Mouse (Mus musculus): ENCODE data around the gene Gm17783.
"Not testable (repeated sequence)": the region's sequence is repeated elsewhere in the genome, so short reads cannot be mapped to it uniquely, and the experiment has no call there.

Gene Gm17783

GRCm38 (mm10) chr16:45531950-45532349 lies at the start of gene Gm17783:
Gene Gm17783, minus strand, starts transcription at chr16:45532050.
- DNase-seq (ENCODE audit: low read depth, low spot score), result no peak

- DNase-seq (ENCODE audit: low read depth, low spot score), result no peak
These were observed 48.0 kb upstream of the Gm17783 start for GRCm38 (mm10) chr16:45579883-45580282.

- DNase-seq (ENCODE audit: low read depth, low spot score), result no peak
These were observed 40.5 kb upstream of the Gm17783 start for GRCm38 (mm10) chr16:45572307-45572706.

- DNase-seq (ENCODE audit: low read depth, low spot score), result no peak
These were observed 29.9 kb upstream of the Gm17783 start for GRCm38 (mm10) chr16:45561747-45562146.

GRCm38 (mm10) chr16:45551579-45551978 lies 19.7 kb upstream of the Gm17783 start:
- DNase-seq (ENCODE audit: low read depth, low spot score), result no peak

- DNase-seq (ENCODE audit: low read depth, low spot score), result no peak
These were observed 16.1 kb upstream of the Gm17783 start for GRCm38 (mm10) chr16:45547982-45548381.

- DNase-seq (ENCODE audit: low read depth, low spot score), result no peak
These were observed 12.5 kb upstream of the Gm17783 start for GRCm38 (mm10) chr16:45544341-45544740.

GRCm38 (mm10) chr16:45542108-45542507 lies 10.3 kb upstream of the Gm17783 start:
- no peak for DNase-seq (ENCODE audit: low read depth, low spot score)

GRCm38 (mm10) chr16:45538342-45538741 lies 6.5 kb upstream of the Gm17783 start:
- DNase-seq (ENCODE audit: low read depth, low spot score), result not testable (repeated sequence)

- no peak for DNase-seq (ENCODE audit: low read depth, low spot score)
These were observed 3.2 kb upstream of the Gm17783 start, which contains the start of gene Slc9c1 for GRCm38 (mm10) chr16:45535009-45535408. Gene Slc9c1, plus strand, starts transcription at chr16:45535309.

GRCm38 (mm10) chr16:45525551-45525950 lies 6.3 kb downstream of the Gm17783 start:
- no peak for DNase-seq (ENCODE audit: low read depth, low spot score)

- DNase-seq (ENCODE audit: low read depth, low spot score), result no peak
These were observed 36.5 kb downstream of the Gm17783 start for GRCm38 (mm10) chr16:45495326-45495725.

- DNase-seq (ENCODE audit: low read depth, low spot score), result no peak
These were observed 38.9 kb downstream of the Gm17783 start, which contains the start of gene Gm609 for GRCm38 (mm10) chr16:45492927-45493326. Gene Gm609, minus strand, starts transcription at chr16:45492969.

- no peak for DNase-seq (ENCODE audit: low read depth, low spot score)
These were observed 54.9 kb downstream of the Gm17783 start for GRCm38 (mm10) chr16:45476991-45477390.

- DNase-seq (ENCODE audit: low read depth, low spot score), result not testable (repeated sequence)
These were observed 60.0 kb downstream of the Gm17783 start for GRCm38 (mm10) chr16:45471836-45472235.

All from mesoderm, embryonic 11.5 days (tissue).